Mouse (Mus musculus): ENCODE measurements around the gene Smu1.

Smu1 gene

DNA sequence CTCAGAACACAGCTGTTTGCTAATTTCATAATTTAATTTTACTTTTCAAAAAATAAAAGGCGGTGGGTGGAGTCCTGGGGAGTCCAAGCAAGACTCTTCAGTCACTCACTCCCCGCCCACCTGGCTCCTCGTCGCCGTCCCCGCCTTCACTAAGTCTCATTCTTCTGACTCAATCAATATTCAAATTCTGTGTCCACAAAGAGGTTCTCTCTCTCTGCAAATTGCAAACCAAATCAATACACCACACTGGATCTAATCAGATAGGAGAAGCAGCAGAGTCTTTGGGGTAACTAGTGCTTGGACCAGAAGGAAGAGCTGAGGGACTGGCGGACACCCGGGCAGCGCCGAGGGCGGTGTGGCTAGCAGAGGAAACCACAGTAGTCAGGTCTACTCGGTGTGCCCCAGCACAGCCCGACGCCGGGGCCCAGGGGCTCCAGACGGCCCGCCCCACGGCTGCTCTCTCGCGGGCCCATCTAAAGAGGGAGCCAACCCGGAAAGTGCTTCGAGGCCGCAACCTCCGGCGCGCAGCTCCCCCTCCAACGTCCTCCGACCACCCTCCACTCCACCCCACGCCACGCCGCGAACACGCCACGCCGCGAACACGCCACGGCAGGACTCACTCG, 455 bp downstream of the Smu1 start:
- DNase-seq, result no peak

GRCm38 (mm10) chr4:40735351-40735750, 22.4 kb downstream of the Smu1 start:
- no peak for DNase-seq

GRCm38 (mm10) chr4:40731262-40731661, 26.5 kb downstream of the Smu1 start:
- DNase-seq, result no peak

GRCm38 (mm10) chr4:40727247-40727646, 30.5 kb downstream of the Smu1 start:
- no peak for DNase-seq

- no peak for DNase-seq
Measured at GRCm38 (mm10) chr4:40725554-40725953, 32.2 kb downstream of the Smu1 start.

DNA sequence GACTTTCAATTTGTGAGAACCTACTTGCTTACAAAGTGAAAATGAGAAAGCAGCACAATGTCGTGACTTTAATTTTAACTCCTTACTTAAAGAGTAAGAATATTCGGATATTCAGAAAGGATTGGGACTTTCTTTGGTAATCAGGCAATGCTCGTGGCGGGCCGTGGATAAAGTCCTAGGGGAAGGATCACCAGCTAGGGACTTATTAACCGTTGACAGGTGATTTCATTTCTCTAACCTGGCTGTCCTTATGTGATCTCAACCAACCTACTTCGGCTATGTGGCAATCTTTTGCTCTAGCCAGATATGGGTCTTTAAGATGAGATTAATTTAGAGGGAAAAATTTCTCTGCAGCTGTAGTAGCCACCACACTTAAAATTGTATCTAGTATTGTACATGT, 32.6 kb downstream of the Smu1 start:
- no peak for DNase-seq

- DNase-seq, result peak; percentile 84
Measured at GRCm38 (mm10) chr4:40722687-40723460, 34.8 kb downstream of the Smu1 start.

DNA sequence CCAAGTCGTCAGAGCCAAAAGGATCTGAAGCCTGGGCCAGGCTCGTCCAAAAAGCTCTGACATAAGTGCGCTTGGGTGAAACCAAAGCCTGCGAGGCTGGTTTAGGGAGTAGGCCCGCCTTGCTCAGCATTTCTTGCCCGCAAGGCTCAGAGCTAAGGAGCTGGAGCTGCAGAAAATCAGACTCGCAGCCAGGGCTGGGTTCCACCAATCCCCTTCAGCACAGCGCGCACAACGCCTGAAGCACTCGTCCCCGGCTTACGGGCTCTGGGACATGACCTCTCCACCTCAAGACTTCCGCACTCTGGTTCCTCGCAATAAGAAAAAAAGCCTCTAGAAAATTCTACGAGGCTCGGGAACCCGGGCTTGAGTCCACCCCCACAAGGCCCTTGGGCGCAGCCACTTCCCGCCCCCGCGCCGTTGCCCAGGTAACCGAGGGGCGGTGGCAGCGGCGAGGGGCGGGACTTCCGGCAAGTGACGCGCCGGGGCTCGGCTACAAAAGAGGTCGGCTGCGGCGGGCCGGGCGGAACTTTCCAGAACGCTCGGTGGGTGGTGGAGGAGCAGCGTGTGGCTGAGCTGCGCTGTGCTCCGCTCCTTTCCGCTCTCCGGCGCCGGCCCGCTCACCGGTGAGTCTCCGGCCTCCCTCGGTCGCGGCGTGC, 35.6 kb downstream of the Smu1 start, which contains the start of gene Dnaja1:
Dnaja1 (plus strand) TSS at position 140 of the 656 bp plus-strand sequence.
- DNase-seq, result peak; percentile 99

- peak; percentile 45 for DNase-seq
Measured at GRCm38 (mm10) chr4:40720910-40721309, 36.8 kb downstream of the Smu1 start.

- DNase-seq, result no peak
Measured at GRCm38 (mm10) chr4:40717141-40717540, 40.6 kb downstream of the Smu1 start.

DNA sequence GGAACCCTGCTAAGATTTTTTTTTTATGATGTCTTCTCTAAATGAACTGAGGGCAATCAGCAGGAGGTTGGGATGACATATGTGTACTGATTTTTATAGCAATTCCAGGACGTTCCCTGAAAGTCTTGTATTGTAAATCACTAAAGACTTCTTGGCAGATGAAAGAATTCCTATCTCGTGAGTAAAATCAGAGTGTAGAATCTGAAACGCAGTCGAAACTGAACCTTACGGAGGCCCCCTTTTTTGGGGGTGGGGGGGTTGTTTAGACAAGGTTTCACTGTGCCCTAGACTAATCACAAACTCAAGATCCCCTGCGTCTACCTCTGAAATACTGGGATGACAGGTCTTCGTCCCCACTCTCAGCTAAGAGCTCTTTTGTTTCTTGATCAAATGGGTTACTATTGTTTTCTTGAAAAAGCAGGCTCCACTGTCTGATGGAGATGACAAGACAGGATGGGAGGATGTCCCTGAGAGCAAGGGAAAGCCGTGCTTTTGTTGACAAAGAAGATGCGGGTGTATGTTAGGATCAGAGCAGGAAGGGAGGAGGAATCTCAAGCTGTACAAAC, 53.9 kb downstream of the Smu1 start:
- no peak for DNase-seq

- peak; percentile 96 for DNase-seq
Measured at GRCm38 (mm10) chr4:40702797-40703709, 54.7 kb downstream of the Smu1 start, which contains the start of gene Aptx. TSS of gene Aptx (minus strand) at chr4:40703194.

DNA sequence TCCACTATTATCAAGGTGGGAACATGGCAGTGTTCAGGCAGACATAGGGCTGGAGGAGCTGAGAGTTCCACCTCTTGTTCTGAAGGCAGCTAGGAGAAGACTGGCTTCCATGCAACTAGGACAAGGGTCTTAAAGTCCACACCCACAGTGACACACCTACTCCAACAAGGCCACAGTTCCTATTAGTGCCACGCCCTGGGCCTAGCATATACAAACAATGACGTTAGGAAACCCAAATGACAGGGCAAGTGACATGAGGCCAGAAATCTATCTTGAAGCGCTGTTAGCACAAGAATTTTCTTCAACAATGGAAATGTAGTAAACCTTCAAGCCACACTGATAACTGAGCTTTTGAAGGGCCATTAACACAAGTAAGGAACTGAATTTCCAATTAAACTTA, 55.9 kb downstream of the Smu1 start:
- no peak for DNase-seq

DNA sequence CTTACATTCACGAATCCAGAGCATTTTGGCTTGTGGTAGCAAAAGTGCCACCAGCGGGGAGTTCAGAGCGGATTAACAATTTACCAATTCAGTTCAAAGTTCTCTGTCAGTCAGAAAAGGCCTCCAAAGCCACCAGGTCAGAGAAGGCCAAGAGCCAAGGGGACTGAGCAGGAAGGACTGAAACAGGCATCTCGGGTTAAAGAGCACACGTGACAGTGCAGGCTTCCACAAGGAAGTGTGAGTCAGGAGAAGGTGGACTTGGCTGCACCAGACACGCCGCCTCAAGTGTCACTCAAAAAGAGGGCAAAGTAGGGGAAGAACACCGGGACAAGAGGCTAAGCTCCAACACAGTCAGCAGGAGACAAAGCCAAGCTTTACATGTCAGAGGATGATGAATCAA, 57.5 kb downstream of the Smu1 start:
- no peak for DNase-seq

DNA sequence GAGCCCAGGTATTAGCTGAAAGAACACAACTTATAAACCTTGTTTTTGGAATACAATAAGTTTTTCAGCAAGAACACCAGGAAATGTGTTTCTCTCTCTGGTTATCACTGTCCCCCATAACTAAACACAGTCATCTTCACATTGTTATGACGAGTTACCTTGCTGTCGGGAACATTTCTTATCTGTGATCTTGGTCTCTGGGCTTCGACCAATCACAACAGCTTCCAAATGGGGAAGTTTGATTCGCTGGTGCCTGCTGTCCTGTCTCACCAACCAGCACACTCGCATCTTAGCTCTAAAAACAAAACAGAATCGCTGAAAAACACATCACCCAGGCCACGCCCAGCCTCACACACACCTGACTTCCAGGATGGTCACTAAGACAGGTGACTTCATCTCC, 60.7 kb downstream of the Smu1 start:
- DNase-seq, result no peak

- DNase-seq, result no peak
Measured at GRCm38 (mm10) chr4:40691100-40691499, 66.6 kb downstream of the Smu1 start.

Data from thymus, postnatal 25 days (tissue).